Comparison of ENCODE assay signal across 8 mouse cellular contexts in genomic region chr4:137581815-137582214, GRCm38 (mm10). TPM values are rescaled to one million over a fixed set of nuclear protein-coding genes. Genes with fewer than 3 reads are reported as not detected.
DNase-seq lines count a peak whose midpoint lies in the region; ATAC-seq and TF ChIP-seq lines count a peak whose summit lies in the region.

No protein-coding gene starts in this region.

- 28% methylated on average over 3 of the region's 3 CpGs for WGBS in lung, postnatal 0 days

- H3K27me3 ChIP-seq in lung, postnatal 0 days (replicated peaks; ENCODE audit: insufficient read depth, low read length) = 0 out of 2 replicates have a peak, but pooled peaks cover 3% of the 10 kb centered on the region

- peak; percentile 59 for TF ChIP-seq CTCF in lung, postnatal 0 days (IDR thresholded peaks at IDR 0.05)

- no peak overlapping the region for H3K27ac ChIP-seq in lung, postnatal 0 days (ENCODE audit: low read length)

- no peak overlapping the region for H3K4me3 ChIP-seq in lung, postnatal 0 days (ENCODE audit: low read depth, low read length)

- no peak overlapping the region for H3K4me2 ChIP-seq in lung, postnatal 0 days (replicated peaks; ENCODE audit: low read depth, low read length)

- DNase-seq in cerebellum, postnatal 10 days = peak; percentile 33 to 34
- DNase-seq in cerebellum, adult 9-10 months = no peak
- DNase-seq in ovary, postnatal 36 days (ENCODE audit: low spot score) = peak; percentile 70
- no peak for DNase-seq in ovary, postnatal 10 days (ENCODE audit: low spot score)
- DNase-seq in lung, postnatal 0 days (ENCODE audit: low spot score) = no peak
- peak; percentile 66 for DNase-seq in thymus, postnatal 14 days
- no peak for DNase-seq in gastrocnemius, postnatal 4 days (ENCODE audit: low spot score in 2 of 2)
- no peak for DNase-seq in cerebellum, postnatal 36 days

- H3K4me1 ChIP-seq in lung, postnatal 0 days (ENCODE audit: insufficient read depth, low read depth, low read length) = peaks cover 3% of the 10 kb centered on the region; the same call in 1 of the 2 replicates

- TF ChIP-seq EP300 in lung, postnatal 0 days (IDR thresholded peaks at IDR 0.05) = no peak

- no peak for ATAC-seq in lung, postnatal 0 days

- H3K9me3 ChIP-seq in lung, postnatal 0 days (ENCODE audit: low read length) = no peaks in the 10 kb centered on the region

- H3K36me3 ChIP-seq in lung, postnatal 0 days (ENCODE audit: insufficient read depth, low read length) = no peaks in the 10 kb centered on the region

- no peak overlapping the region for H3K9ac ChIP-seq in lung, postnatal 0 days (replicated peaks; ENCODE audit: low read depth)

RNA-seq across cellular contexts. Expression of gene Ldlrad2, which starts 7.4 kb away (rescaled TPM):
- 0.54 TPM in 1 of 2 replicates, not detected in the other for polyA plus RNA-seq in lung, postnatal 0 days (2015; fragmentation: Nextera tagmentation; extraction: Ambion mirVana)
- total RNA-seq in gastrocnemius, postnatal 4 days (2021) = not detected

RNA-seq across cellular contexts. Expression of gene Usp48, which starts 11.7 kb away (rescaled TPM):
- polyA plus RNA-seq in lung, postnatal 0 days (2015; fragmentation: Nextera tagmentation; extraction: Ambion mirVana) = 30.9 and 35.9 TPM in 2 replicates
- 10 to 100 TPM; 42.9 to 65.7 TPM for total RNA-seq in gastrocnemius, postnatal 4 days (2021)

Comparison
In these comparisons a context has a peak if more than half of its experiments do, and no peak if none do; other contexts are left out.
1. DNase-seq: peak in cerebellum, postnatal 10 days (2 of 2), ovary, postnatal 36 days (single experiment) and thymus, postnatal 14 days (single experiment); none in cerebellum, adult 9-10 months (single experiment), ovary, postnatal 10 days (single experiment), lung, postnatal 0 days (single experiment), gastrocnemius, postnatal 4 days (0 of 2) and cerebellum, postnatal 36 days (0 of 2).